ENCODE assay signal across 10 mouse cellular contexts in the genomic region with DNA sequence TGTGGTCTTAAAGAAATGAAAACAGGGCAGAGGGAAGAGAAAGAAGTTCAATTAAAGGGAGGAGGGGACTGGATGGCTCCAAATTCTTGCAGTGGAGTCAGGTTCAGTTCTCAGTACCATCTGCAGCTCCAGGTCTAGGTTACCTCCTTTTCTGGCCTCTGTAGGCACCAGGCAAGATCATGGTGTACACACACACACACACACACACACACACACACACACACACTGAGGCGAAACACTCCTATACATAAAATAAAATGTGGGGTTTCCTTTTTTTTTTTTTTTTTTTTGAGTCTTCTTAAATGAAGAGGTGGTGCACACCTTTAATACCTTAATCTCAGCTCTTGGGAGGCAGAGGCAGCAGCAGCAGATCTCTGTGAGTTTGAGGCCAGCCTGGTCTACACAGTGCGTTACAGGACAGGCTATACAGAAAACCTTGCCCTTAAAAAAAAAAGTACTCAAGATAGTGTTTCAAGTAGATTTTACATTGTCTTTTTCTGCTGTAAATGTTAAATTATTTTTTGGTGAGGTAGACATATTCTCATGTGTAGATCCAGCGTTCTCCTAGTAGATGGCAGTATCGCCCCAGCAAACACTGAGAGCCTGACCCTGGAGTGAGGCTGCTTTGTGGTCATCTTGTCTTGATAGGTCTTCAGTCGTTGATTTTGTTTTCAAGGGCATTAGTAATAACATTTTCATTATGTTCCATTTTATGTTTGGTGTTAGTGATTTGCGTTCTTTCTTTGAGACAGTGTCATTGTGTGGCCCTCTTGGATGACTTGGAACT. TPM values are rescaled to one million over a fixed set of nuclear protein-coding genes. Genes with fewer than 3 reads are reported as not detected.
DNase-seq lines count a peak whose midpoint lies in the region; ATAC-seq and TF ChIP-seq lines count a peak whose summit lies in the region.
"Had no signal": no experiment of that assay in that cellular context is flagged by ENCODE, and none has a peak within 500 bp of the region (broad histone marks: within the 10 kb centered on the region; RNA-seq: fewer than 3 reads in every experiment).

No protein-coding gene starts in this region.

- POLR2A ChIA-PET in Patski (lab: Charles Lee): no interaction called here

- intact Hi-C loops in heart, postnatal 14 days (cut with DNase I): loop anchor here (5.0 kb wide), 1 partner anchor 116 kb away; no protein-coding TSS in a partner anchor

- DNase-seq in heart, postnatal 14 days: peak; percentile 11 to 29
- DNase-seq in heart, adult 9 months (ENCODE audit: low spot score in 2 of 2): no peak
- peak; percentile 34 for DNase-seq in lung, postnatal 0 days (ENCODE audit: low spot score)
- DNase-seq in lung, adult 18-20 months: no peak
- no peak for DNase-seq in Patski (ENCODE audit: low read depth, low spot score)
- DNase-seq in right cerebral cortex, postnatal 36 days (ENCODE audit: low spot score in 2 of 2): no peak

- no peak for TF ChIP-seq EP300 in lung, postnatal 0 days (IDR thresholded peaks at IDR 0.05)

- no peak overlapping the region for H3K4me3 ChIP-seq in lung, postnatal 0 days (ENCODE audit: low read depth, low read length)
- H3K4me3 ChIP-seq: heart, embryonic 13.5 days had no signal

- H3K27me3 ChIP-seq in lung, postnatal 0 days (replicated peaks; ENCODE audit: insufficient read depth, low read length): no peaks in the 10 kb centered on the region
- H3K27me3 ChIP-seq in Patski: no peaks in the 10 kb centered on the region
- H3K27me3 ChIP-seq: heart, embryonic 13.5 days had no signal

- peak; percentile 68 for TF ChIP-seq CTCF in lung, postnatal 0 days (IDR thresholded peaks at IDR 0.05)
- peak; percentile 86 for TF ChIP-seq CTCF in Patski (IDR thresholded peaks at IDR 0.05)

- in situ Hi-C loops in Patski (cut with MboI; ENCODE audit: low pct_unique_long_range_greater_than_20kb): loop anchor here (5.0 to 10.0 kb wide), 3 partner anchors 116 to 368 kb away; no protein-coding TSS in a partner anchor

- H3K4me1 ChIP-seq in lung, postnatal 0 days (ENCODE audit: insufficient read depth, low read depth, low read length): no peaks in the 10 kb centered on the region
- H3K4me1 ChIP-seq: heart, embryonic 13.5 days had no signal

- WGBS in lung, postnatal 0 days: 78% methylated on average over 6 of the region's 6 CpGs

- no peaks in the 10 kb centered on the region for H3K9me3 ChIP-seq in lung, postnatal 0 days (ENCODE audit: low read length)
- H3K9me3 ChIP-seq: heart, embryonic 13.5 days had no signal

- ATAC-seq in lung, postnatal 0 days: peak; percentile 56
- ATAC-seq in Patski: peak; percentile 31
- 0 out of 2 replicates have a peak, but pooled peaks have one; percentile 63 for ATAC-seq in monocyte, adult 5-6 weeks (replicated peaks; ENCODE audit: insufficient number of reproducible peaks, low FRiP score, low TSS enrichment, poor library complexity, severe bottlenecking)

- peaks cover 37% of the 10 kb centered on the region for H3K36me3 ChIP-seq in lung, postnatal 0 days (ENCODE audit: insufficient read depth, low read length)

- H3K27ac ChIP-seq in lung, postnatal 0 days (ENCODE audit: low read length): no peak overlapping the region
- H3K27ac ChIP-seq: heart, embryonic 13.5 days; macrophage had no signal

- H3K4me2 ChIP-seq in lung, postnatal 0 days (replicated peaks; ENCODE audit: low read depth, low read length): no peak overlapping the region
- H3K4me2 ChIP-seq: heart, embryonic 13.5 days had no signal

- CTCF ChIA-PET in Patski (lab: Charles Lee): interaction anchor here (0.8 to 5.4 kb wide), 4 partner anchors 9 to 271 kb away, joined by 3 to 20 read pairs (median 4); a partner anchor contains a TSS

- no peak overlapping the region for H3K9ac ChIP-seq in lung, postnatal 0 days (replicated peaks; ENCODE audit: low read depth)
- H3K9ac ChIP-seq: heart, embryonic 13.5 days had no signal

RNA-seq across cellular contexts. Expression of a gene that starts 25.6 kb away (rescaled TPM):
- total RNA-seq in heart, postnatal 14 days (2021): 1 to 10 TPM; 1.5 to 2.4 TPM
- 51.2 and 59.3 TPM in 2 replicates for polyA plus RNA-seq in lung, postnatal 0 days (2015; fragmentation: Nextera tagmentation; extraction: Ambion mirVana)
- 92.7 TPM for polyA plus RNA-seq in Patski (2021)
- 887 to 1,580 TPM (median 1,277 TPM) in 3 replicates for total RNA-seq in monocyte, adult 5-6 weeks (2017)
- total RNA-seq: layer of hippocampus, postnatal 25 days had no signal

RNA-seq across cellular contexts. Expression of a gene that starts 28.4 kb away (rescaled TPM):
- total RNA-seq in heart, postnatal 14 days (2021): 10 to 100 TPM; 73.4 to 77.0 TPM
- 92.4 and 94.3 TPM in 2 replicates for polyA plus RNA-seq in lung, postnatal 0 days (2015; fragmentation: Nextera tagmentation; extraction: Ambion mirVana)
- 132 TPM for polyA plus RNA-seq in Patski (2021)
- total RNA-seq in monocyte, adult 5-6 weeks (2017): 71.7 to 79.2 TPM (median 74.8 TPM) in 3 replicates

RNA-seq across cellular contexts. Expression of a gene that starts 46.0 kb away (rescaled TPM):
- 10 to 100 TPM in 1 of 2 experiments, 1 to 10 TPM in 1; 8.4 to 12.8 TPM for total RNA-seq in heart, postnatal 14 days (2021)
- polyA plus RNA-seq in lung, postnatal 0 days (2015; fragmentation: Nextera tagmentation; extraction: Ambion mirVana): 5.7 and 5.9 TPM in 2 replicates
- polyA plus RNA-seq in Patski (2021): 11.8 TPM
- 29.8 to 43.7 TPM (median 33.5 TPM) in 3 replicates for total RNA-seq in monocyte, adult 5-6 weeks (2017)

Comparison
In these comparisons a context has a peak if more than half of its experiments do, and no peak if none do; other contexts are left out.
1. DNase-seq: peak in heart, postnatal 14 days (2 of 2) and lung, postnatal 0 days (single experiment); none in heart, adult 9 months (0 of 2), lung, adult 18-20 months (0 of 2), Patski (single experiment) and right cerebral cortex, postnatal 36 days (0 of 2).
2. RNA of a gene that starts 25.6 kb away (total RNA-seq): 887 to 1,580 TPM in monocyte, adult 5-6 weeks; 1.5 to 2.4 TPM in heart, postnatal 14 days; every median in the first group is over 100 times any median in the second.
3. Peak in every context shown above with its lines, with median percentiles within 50 percentile points of each other: ATAC-seq.